Comparison of ENCODE assay signal across 19 mouse cellular contexts in the genomic region with DNA sequence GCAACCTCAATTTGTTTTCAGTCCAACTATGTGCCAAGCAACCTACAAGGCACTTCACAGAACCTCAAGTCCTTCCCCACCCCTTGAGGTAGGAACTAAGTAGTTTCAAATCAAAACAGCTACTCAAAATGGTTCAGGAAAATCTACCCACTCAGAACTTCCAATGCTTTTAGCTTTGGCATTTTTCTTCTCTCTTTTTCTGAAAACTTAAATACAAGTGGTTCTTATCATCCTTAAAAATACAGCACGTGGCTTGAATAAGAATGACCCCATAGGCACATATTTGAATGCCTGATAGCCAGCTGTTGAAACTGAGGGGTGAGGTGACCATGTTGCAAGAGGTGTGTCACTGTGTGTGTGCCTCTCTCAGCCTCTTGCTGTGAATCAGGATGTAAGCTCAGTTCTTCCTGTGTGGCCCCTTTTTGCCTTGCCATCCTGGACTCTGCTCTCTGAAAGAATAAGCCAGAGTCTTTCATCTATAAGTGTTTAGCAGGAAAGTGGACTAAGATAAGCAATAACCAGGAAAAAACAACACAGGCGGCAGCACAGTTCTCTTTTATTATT. TPM values are rescaled to one million over a fixed set of nuclear protein-coding genes. Genes with fewer than 3 reads are reported as not detected.
DNase-seq lines count a peak whose midpoint lies in the region; ATAC-seq and TF ChIP-seq lines count a peak whose summit lies in the region.
"Had no signal": no experiment of that assay in that cellular context is flagged by ENCODE, and none has a peak within 500 bp of the region (broad histone marks: within the 10 kb centered on the region; RNA-seq: fewer than 3 reads in every experiment).

No protein-coding gene starts in this region.

- ATAC-seq in lung, postnatal 0 days = peak; percentile 87
- peak; percentile 65 for ATAC-seq in intestine, embryonic 16.5 days
- ATAC-seq: forebrain, embryonic 13.5 days; forebrain, embryonic 15.5 days; forebrain, postnatal 0 days had no signal

- WGBS in lung, postnatal 0 days = 64% methylated on average over 2 of the region's 2 CpGs
- 84% methylated on average over 2 of the region's 2 CpGs for WGBS in intestine, embryonic 16.5 days

- H3K4me1 ChIP-seq in lung, postnatal 0 days (ENCODE audit: insufficient read depth, low read depth, low read length) = no peaks in the 10 kb centered on the region
- no peaks in the 10 kb centered on the region for H3K4me1 ChIP-seq in intestine, embryonic 16.5 days (ENCODE audit: control insufficient read depth, insufficient read depth, low read length)
- H3K4me1 ChIP-seq: embryonic facial prominence, embryonic 10.5 days; embryonic facial prominence, embryonic 12.5 days; forebrain, embryonic 13.5 days had no signal

- peak; percentile 71 for DNase-seq in lung, postnatal 0 days (ENCODE audit: low spot score)
- DNase-seq in lung, postnatal 4 days = no peak
- DNase-seq in right cerebral cortex, postnatal 14 days = no peak
- no peak for DNase-seq in frontal cortex, postnatal 10 days (ENCODE audit: low spot score in 2 of 2)
- DNase-seq: adrenal gland, adult 2 months; adrenal gland, postnatal 10 days; adrenal gland, postnatal 25 days; cerebellum, adult 11-12 months; cerebellum, adult 2 months; cerebellum, adult 9-10 months; cerebellum, postnatal 10 days; cerebellum, postnatal 25 days; forebrain, postnatal 0 days had no signal

- no peaks in the 10 kb centered on the region for H3K27me3 ChIP-seq in lung, postnatal 0 days (replicated peaks; ENCODE audit: insufficient read depth, low read length)
- no peaks in the 10 kb centered on the region for H3K27me3 ChIP-seq in intestine, embryonic 16.5 days (replicated peaks; ENCODE audit: control insufficient read depth, insufficient read depth, low read length)
- H3K27me3 ChIP-seq: embryonic facial prominence, embryonic 12.5 days; forebrain, embryonic 13.5 days; forebrain, embryonic 15.5 days had no signal

- no peak overlapping the region for H3K4me3 ChIP-seq in lung, postnatal 0 days (ENCODE audit: low read depth, low read length)
- no peak overlapping the region for H3K4me3 ChIP-seq in intestine, embryonic 16.5 days (ENCODE audit: low read length)
- H3K4me3 ChIP-seq: embryonic facial prominence, embryonic 10.5 days; embryonic facial prominence, embryonic 12.5 days; forebrain, embryonic 13.5 days; forebrain, embryonic 15.5 days had no signal

- peak; percentile 60 for TF ChIP-seq EP300 in lung, postnatal 0 days (IDR thresholded peaks at IDR 0.05)

- H3K9me3 ChIP-seq in lung, postnatal 0 days (ENCODE audit: low read length) = no peaks in the 10 kb centered on the region
- H3K9me3 ChIP-seq in intestine, embryonic 16.5 days (ENCODE audit: control insufficient read depth, low read length) = no peaks in the 10 kb centered on the region
- H3K9me3 ChIP-seq: embryonic facial prominence, embryonic 10.5 days; embryonic facial prominence, embryonic 12.5 days; forebrain, embryonic 13.5 days; forebrain, embryonic 15.5 days had no signal

- TF ChIP-seq CTCF in lung, postnatal 0 days (IDR thresholded peaks at IDR 0.05) = no peak

- no peak overlapping the region for H3K4me2 ChIP-seq in lung, postnatal 0 days (replicated peaks; ENCODE audit: low read depth, low read length)
- no peak overlapping the region for H3K4me2 ChIP-seq in intestine, embryonic 16.5 days (ENCODE audit: low read depth, low read length)
- H3K4me2 ChIP-seq: embryonic facial prominence, embryonic 12.5 days; forebrain, embryonic 13.5 days; forebrain, embryonic 15.5 days had no signal

- no peak overlapping the region for H3K9ac ChIP-seq in lung, postnatal 0 days (replicated peaks; ENCODE audit: low read depth)
- H3K9ac ChIP-seq in intestine, embryonic 16.5 days (ENCODE audit: low read depth, low read length) = no peak overlapping the region
- H3K9ac ChIP-seq: embryonic facial prominence, embryonic 12.5 days; forebrain, embryonic 13.5 days; forebrain, embryonic 15.5 days; forebrain, postnatal 0 days had no signal

- no peak overlapping the region for H3K27ac ChIP-seq in lung, postnatal 0 days (ENCODE audit: low read length)
- H3K27ac ChIP-seq in intestine, embryonic 16.5 days (ENCODE audit: low read length) = no peak overlapping the region
- H3K27ac ChIP-seq: embryonic facial prominence, embryonic 10.5 days; embryonic facial prominence, embryonic 12.5 days; forebrain, embryonic 13.5 days; forebrain, embryonic 15.5 days had no signal

- peaks cover 7% of the 10 kb centered on the region; the same call in 1 of the 2 replicates for H3K36me3 ChIP-seq in lung, postnatal 0 days (ENCODE audit: insufficient read depth, low read length)
- H3K36me3 ChIP-seq in intestine, embryonic 16.5 days (ENCODE audit: control insufficient read depth, insufficient read depth, low read length) = no peaks in the 10 kb centered on the region

RNA-seq across cellular contexts. Expression of gene Adgrf2, which starts 50.5 kb away (rescaled TPM):
- not detected in 2 replicates for polyA plus RNA-seq in lung, postnatal 0 days (2015; fragmentation: Nextera tagmentation; extraction: Ambion mirVana)
- not detected in 2 replicates for polyA plus RNA-seq in intestine, embryonic 16.5 days (2015; fragmentation: Nextera tagmentation; extraction: Ambion mirVana)
- polyA plus RNA-seq: C2C12; forebrain, postnatal 0 days had no signal
